Mouse (Mus musculus) bone marrow, adult 2 months (tissue): ENCODE measurements around the gene Abcg5.

Experiments used
- CTCF ChIP-seq: fragments of 200-500 bp; IDR thresholded peaks from 2 replicates; pipeline ENCODE4 v1.5.1; 2011; ENCODE audit warnings: low read length, control low read depth; ENCODE audit not compliant: control insufficient read depth, insufficient read depth
- POLR2A ChIP-seq: fragments of 200-500 bp; IDR thresholded peaks from 2 replicates; pipeline ENCODE4 v1.6.1; 2011; ENCODE audit warnings: low read depth, mild to moderate bottlenecking, control low read depth, low read length, borderline replicate concordance; ENCODE audit not compliant: control insufficient read depth

DNA sequence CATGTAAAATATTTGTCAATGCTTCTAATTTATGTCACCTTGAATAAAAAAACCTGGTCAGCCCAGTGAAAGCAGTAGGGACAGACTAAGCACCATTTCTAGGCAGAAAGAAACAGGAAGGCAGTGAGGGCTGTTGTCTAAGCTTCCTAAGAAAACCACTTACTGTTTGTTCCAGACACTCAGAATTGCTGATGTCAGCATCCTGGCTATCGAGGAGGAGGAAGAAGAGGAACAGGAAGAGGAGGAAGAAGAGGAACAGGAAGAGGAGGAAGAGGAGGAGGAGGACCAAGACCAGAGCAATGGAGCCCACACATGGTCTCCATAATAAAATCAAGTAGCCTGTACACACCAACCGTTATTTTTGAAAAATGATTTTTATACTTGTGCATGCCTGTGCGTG, 36.3 kb upstream of the Abcg5 start:
- TF ChIP-seq CTCF (no peak), POLR2A (no peak)
